Mouse (Mus musculus) intestine, embryonic 14.5 days (tissue): ENCODE measurements around the gene Jph4. TPM values are rescaled to one million over a fixed set of nuclear protein-coding genes. Genes with fewer than 3 reads are reported as not detected.

Source experiments
- ATAC-seq: fragments of 200-750 bp; cut with Nextera tagmentation; replicated peaks from 2 replicates; pipeline ENCODE4 v1.8.0; 2017; ENCODE audit warnings: low read depth, moderate number of reproducible peaks, moderate TSS enrichment, moderate library complexity; ENCODE audit not compliant: low FRiP score, low TSS enrichment
- DNase-seq: peaks from one replicate; pipeline ENCODE4 v3.0.0-alpha.2; 2018; ENCODE audit warnings: low spot score
- H3K27ac ChIP-seq: fragments of 300-500 bp; sonication (generic); 2 replicates; pipeline ENCODE4 v1.5.1; 2014; ENCODE audit warnings: low read depth, mild to moderate bottlenecking, control low read depth
- H3K27me3 ChIP-seq: fragments of 300-500 bp; sonication (generic); replicated peaks from 2 replicates; pipeline ENCODE4 v1.6.1; 2014; ENCODE audit warnings: low read length, control low read depth; ENCODE audit not compliant: control insufficient read depth, insufficient read depth
- H3K36me3 ChIP-seq: fragments of 300-500 bp; sonication (generic); 2 replicates; pipeline ENCODE4 v1.6.1; 2014; ENCODE audit warnings: low read length, control low read depth; ENCODE audit not compliant: control insufficient read depth, insufficient read depth
- H3K4me1 ChIP-seq: fragments of 300-500 bp; sonication (generic); replicated peaks from 2 replicates; pipeline ENCODE4 v1.6.1; 2014; ENCODE audit warnings: low read length, control low read depth, mixed read lengths; ENCODE audit not compliant: control insufficient read depth, insufficient read depth
- H3K4me2 ChIP-seq: fragments of 300-500 bp; sonication (generic); 2 replicates; pipeline ENCODE4 v1.6.1; 2014; ENCODE audit warnings: low read length
- H3K4me3 ChIP-seq: fragments of 300-500 bp; sonication (generic); 2 replicates; pipeline ENCODE4 v1.5.1; 2014; ENCODE audit warnings: low read depth, low read length, control low read depth, mixed read lengths
- H3K9ac ChIP-seq: fragments of 300-500 bp; sonication (generic); 2 replicates; pipeline ENCODE4 v1.6.1; 2014; ENCODE audit warnings: mild to moderate bottlenecking, low read length
- H3K9me3 ChIP-seq: fragments of 300-500 bp; sonication (generic); 2 replicates; pipeline ENCODE4 v1.6.1; 2016; ENCODE audit warnings: low read length, control low read depth; ENCODE audit not compliant: control insufficient read depth
- WGBS: fragments of 180-500 bp; shearing (Covaris S2); extraction: QIAGEN DNeasy Blood & Tissue Kit; methylation state at CpG from one replicate; pipeline ENCODE4 v1.1.7; 2014; 5-methylcytosine and 5-hydroxymethylcytosine counted together
- polyA plus RNA-seq: library from polyadenylated mRNA; unstranded; fragments of >200 nt; fragmentation: Nextera tagmentation; extraction: Ambion mirVana; gene quantifications from 2 replicates; pipeline ENCODE4 v1.2.1, GENCODE M21; 2014

Gene Jph4
- polyA plus RNA-seq, 1 experiment from 2014 or later = 2.0 TPM

- 13% methylated on average over 8 of the region's 8 CpGs for whole genome bisulfite sequencing
- ATAC-seq (peak; percentile 38), DNase-seq (peak; percentile 94)
- Histone ChIP-seq H3K4me1 (peaks cover 13% of the 10 kb centered on the region; the same call in 1 of the 2 replicates), H3K9ac (no peak overlapping the region), H3K9me3 (no peaks in the 10 kb centered on the region), H3K27me3 (no peaks in the 10 kb centered on the region), H3K36me3 (no peaks in the 10 kb centered on the region), H3K4me3 (no peak overlapping the region), H3K4me2 (peak overlapping the region; percentile 47; the same call in 1 of the 2 replicates), H3K27ac (no peak overlapping the region)
Measured at GRCm38 (mm10) chr14:55079214-55079970, 37.3 kb downstream of the Jph4 start.

DNA sequence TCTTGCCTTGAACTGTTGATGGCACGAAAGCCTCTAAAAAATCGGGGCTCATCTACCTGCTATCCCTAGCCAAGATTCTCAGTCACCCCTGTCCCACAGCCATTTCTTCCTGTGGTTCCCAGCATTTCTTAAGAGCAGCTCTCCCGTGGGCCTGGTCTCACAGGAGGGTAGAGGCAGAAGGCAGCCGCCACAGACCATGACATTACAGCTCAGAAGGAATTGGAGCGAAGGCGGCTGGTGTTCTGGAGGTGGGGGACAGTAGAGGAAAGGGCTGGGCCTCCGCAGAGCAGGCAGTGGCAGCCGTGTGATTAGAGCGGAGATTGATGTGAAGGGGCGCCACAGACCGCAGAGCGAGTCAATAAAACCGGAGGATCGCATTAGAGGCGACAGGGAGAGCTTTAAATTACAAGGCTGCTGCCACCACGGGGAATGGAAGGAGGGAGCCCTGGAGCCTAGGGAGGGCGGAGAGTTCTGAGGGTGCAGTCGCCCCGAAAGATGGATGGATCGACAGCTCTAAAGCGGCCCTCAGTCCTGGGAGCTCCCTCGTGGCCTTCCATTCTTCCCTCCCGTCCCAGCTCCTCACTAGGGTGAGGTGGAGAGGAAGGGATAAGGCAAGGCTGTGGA, 38.3 kb downstream of the Jph4 start:
- 0 out of 2 replicates have a peak overlapping the region, but pooled peaks have one; percentile 8 for H3K9ac ChIP-seq
- H3K9me3 ChIP-seq = no peaks in the 10 kb centered on the region
- no peaks in the 10 kb centered on the region for H3K27me3 ChIP-seq
- ATAC-seq (no peak), DNase-seq (peak; percentile 66)
- H3K27ac ChIP-seq = no peak overlapping the region
- WGBS = 8% methylated on average over 23 of the region's 23 CpGs
- no peaks in the 10 kb centered on the region for H3K36me3 ChIP-seq
- peak overlapping the region; percentile 16; the same call in 1 of the 2 replicates for H3K4me3 ChIP-seq
- peak overlapping the region; percentile 47 for H3K4me2 ChIP-seq
- H3K4me1 ChIP-seq = peaks cover 13% of the 10 kb centered on the region; the same call in 1 of the 2 replicates

DNA sequence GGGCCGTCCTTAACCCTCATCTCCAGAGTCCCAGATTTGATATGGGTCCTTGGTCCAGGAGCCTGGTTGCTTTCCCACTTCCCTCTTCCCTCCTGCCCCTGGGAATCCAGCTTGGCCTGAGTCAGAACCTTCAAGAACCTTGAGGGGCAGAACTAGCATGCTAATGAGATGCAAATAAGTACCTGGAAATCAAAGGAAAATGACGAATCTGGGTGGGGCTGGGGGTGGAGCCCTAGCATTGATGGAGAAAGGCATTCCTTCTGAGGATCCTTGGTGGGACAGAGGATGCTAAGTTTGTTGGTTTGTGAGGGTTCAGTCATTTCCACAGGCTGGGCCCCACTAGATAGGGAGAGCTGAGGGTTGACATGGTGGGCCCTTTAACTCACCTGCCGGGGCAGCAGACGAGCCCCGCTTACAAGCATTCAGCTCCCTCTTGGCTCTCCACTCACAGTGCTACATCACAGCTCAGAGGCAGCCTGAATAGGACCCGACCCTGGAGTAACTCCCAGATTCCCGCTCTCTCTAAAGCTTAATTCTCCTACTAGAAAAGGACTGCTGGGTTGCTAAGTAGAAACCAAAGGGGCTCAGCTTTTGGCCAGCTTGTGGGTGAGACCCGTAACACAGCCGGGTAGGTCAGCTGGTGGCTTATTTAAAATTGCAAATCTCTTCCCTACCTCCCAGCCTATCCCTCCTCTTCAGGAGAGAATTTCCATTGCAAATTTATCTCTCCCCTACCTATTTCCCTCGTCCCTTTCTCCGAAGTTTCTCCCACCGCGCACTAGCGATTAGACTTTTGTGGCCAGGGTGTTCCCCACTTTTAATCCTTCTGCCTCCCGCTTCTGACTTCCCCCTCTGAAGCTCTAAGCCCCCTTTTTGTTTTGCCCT, 39.0 kb downstream of the Jph4 start:
- Histone ChIP-seq H3K4me3 (no peak overlapping the region), H3K4me1 (peaks cover 13% of the 10 kb centered on the region; the same call in 1 of the 2 replicates), H3K9ac (no peak overlapping the region), H3K36me3 (no peaks in the 10 kb centered on the region), H3K27me3 (no peaks in the 10 kb centered on the region), H3K27ac (no peak overlapping the region), H3K9me3 (no peaks in the 10 kb centered on the region), H3K4me2 (peak overlapping the region; percentile 47)
- WGBS = 40% methylated on average over 15 of the region's 15 CpGs
- DNase-seq (no peak), ATAC-seq (no peak)

DNA sequence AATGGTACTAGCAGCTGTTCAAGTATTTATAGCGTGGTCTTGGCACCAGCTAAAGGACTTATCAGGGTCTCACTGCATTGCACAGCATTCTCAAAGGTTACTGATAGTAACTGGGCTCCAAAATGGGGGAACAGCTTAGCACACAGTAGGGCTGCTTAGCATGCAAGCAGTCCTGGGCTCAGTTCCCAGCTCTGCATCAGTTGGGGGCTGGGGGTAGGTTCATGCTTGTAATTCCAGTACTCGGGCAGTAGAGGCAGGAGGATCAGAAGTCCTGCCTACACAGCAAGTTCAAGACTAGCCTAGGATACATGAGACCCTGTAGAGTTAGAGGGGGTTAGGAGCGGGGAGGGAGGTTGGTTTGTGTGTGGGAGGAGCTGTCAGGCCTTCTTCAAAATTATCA, 39.8 kb downstream of the Jph4 start:
- no peak overlapping the region for H3K9ac ChIP-seq
- ATAC-seq (no peak), DNase-seq (no peak)
- H3K36me3 ChIP-seq = no peaks in the 10 kb centered on the region
- H3K4me3 ChIP-seq = no peak overlapping the region
- WGBS = 71% methylated on average over 3 of the region's 3 CpGs
- H3K4me1 ChIP-seq = peaks cover 13% of the 10 kb centered on the region; the same call in 1 of the 2 replicates
- no peaks in the 10 kb centered on the region for H3K9me3 ChIP-seq
- H3K4me2 ChIP-seq = no peak overlapping the region
- H3K27me3 ChIP-seq = no peaks in the 10 kb centered on the region
- H3K27ac ChIP-seq = no peak overlapping the region

DNA sequence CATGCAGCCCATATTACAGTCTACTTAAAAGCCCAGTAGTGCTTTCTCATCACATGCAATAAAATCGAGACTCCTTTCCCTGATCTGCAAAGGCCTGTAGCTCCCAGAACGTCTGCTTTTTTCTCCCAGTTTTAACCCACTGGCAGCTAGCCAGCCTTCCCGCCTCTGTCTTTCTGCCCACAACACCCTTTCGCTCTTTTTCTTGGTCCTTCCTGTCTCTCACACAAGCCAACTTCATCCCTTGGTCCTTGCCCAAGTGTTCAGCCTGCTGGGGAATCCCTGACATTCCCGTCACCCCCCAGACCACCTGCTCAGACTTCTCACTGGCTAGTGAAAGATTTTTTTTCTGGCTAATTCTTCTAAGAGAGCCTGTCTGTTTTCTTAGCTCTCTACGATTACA, 40.5 kb downstream of the Jph4 start:
- Histone ChIP-seq H3K4me2 (no peak overlapping the region), H3K4me1 (peaks cover 13% of the 10 kb centered on the region; the same call in 1 of the 2 replicates), H3K36me3 (no peaks in the 10 kb centered on the region), H3K27ac (no peak overlapping the region), H3K4me3 (no peak overlapping the region), H3K9me3 (no peaks in the 10 kb centered on the region), H3K27me3 (no peaks in the 10 kb centered on the region), H3K9ac (no peak overlapping the region)
- DNase-seq = no peak
- ATAC-seq = no peak
- 41% methylated on average over 6 of the region's 6 CpGs for WGBS

GRCm38 (mm10) chr14:55074416-55074815, 42.3 kb downstream of the Jph4 start:
- Histone ChIP-seq H3K36me3 (no peaks in the 10 kb centered on the region), H3K4me1 (peaks cover 13% of the 10 kb centered on the region; the same call in 1 of the 2 replicates), H3K4me3 (no peak overlapping the region), H3K9me3 (no peaks in the 10 kb centered on the region), H3K4me2 (no peak overlapping the region), H3K27ac (no peak overlapping the region), H3K27me3 (no peaks in the 10 kb centered on the region), H3K9ac (no peak overlapping the region)
- DNase-seq (no peak), ATAC-seq (no peak)
- 95% methylated on average over 12 of the region's 12 CpGs for WGBS

GRCm38 (mm10) chr14:55071756-55072155, 45.0 kb downstream of the Jph4 start:
- Histone ChIP-seq H3K27ac (no peak overlapping the region), H3K9me3 (no peaks in the 10 kb centered on the region), H3K4me2 (no peak overlapping the region), H3K4me1 (no peaks in the 10 kb centered on the region), H3K4me3 (no peak overlapping the region; the same call in 1 of the 2 replicates), H3K9ac (0 out of 2 replicates have a peak overlapping the region, but pooled peaks have one; percentile 22), H3K27me3 (no peaks in the 10 kb centered on the region), H3K36me3 (peaks cover 7% of the 10 kb centered on the region)
- ATAC-seq = no peak
- no peak for DNase-seq
- whole genome bisulfite sequencing = 22% methylated on average over 19 of the region's 19 CpGs

DNA sequence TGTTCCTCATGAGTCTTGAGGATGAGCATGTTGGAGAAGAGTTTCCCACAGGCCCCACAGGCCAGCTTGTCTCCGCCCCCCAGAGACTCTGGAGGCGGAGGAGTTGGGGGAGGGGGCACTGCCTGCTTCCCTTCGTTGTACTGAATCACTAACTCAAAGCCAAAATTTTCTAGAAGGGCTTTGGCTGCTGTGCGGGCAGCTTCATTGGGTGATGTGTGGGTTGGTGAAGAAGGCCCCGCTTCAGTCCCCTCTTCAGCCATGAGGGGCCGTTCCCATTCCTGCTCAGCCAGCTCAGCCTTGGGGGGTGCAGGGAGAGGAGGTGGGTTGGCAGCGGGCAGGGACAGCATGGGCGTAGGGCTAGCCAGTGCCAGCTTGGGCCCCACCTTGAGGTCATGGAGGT, 50.7 kb downstream of the Jph4 start:
- 88% methylated on average over 8 of the region's 8 CpGs for WGBS
- no peak overlapping the region for H3K4me2 ChIP-seq
- H3K4me1 ChIP-seq = peaks cover 11% of the 10 kb centered on the region
- no peaks in the 10 kb centered on the region for H3K9me3 ChIP-seq
- no peak overlapping the region for H3K27ac ChIP-seq
- ATAC-seq (no peak), DNase-seq (no peak)
- peaks cover 12% of the 10 kb centered on the region for H3K36me3 ChIP-seq
- no peak overlapping the region for H3K4me3 ChIP-seq
- H3K27me3 ChIP-seq = no peaks in the 10 kb centered on the region
- no peak overlapping the region for H3K9ac ChIP-seq
